Mouse (Mus musculus) hindbrain, embryonic 13.5 days (tissue): Measurements from ENCODE around the gene Fkbp7. TPM values are rescaled to one million over a fixed set of nuclear protein-coding genes. Genes with fewer than 3 reads are reported as not detected.

Experiments used
- ATAC-seq: fragments of 200-750 bp; cut with Nextera tagmentation; 2 replicates; pipeline ENCODE4 v1.8.0; 2017; ENCODE audit warnings: moderate TSS enrichment; ENCODE audit not compliant: low FRiP score
- H3K27ac ChIP-seq: fragments of 300-500 bp; sonication (generic); 2 replicates; pipeline ENCODE4 v1.5.1; 2015; ENCODE audit warnings: inconsistent platforms, mild to moderate bottlenecking, moderate library complexity
- H3K27me3 ChIP-seq: fragments of 300-500 bp; sonication (generic); 2 replicates; pipeline ENCODE4 v1.6.1; 2015; ENCODE audit warnings: mild to moderate bottlenecking, inconsistent platforms
- H3K36me3 ChIP-seq: fragments of 300-500 bp; sonication (generic); 2 replicates; pipeline ENCODE4 v1.6.1; 2015; ENCODE audit warnings: mild to moderate bottlenecking, inconsistent platforms
- H3K4me1 ChIP-seq: fragments of 300-500 bp; sonication (generic); replicated peaks from 2 replicates; pipeline ENCODE4 v1.6.1; 2015; ENCODE audit warnings: inconsistent platforms
- H3K4me2 ChIP-seq: fragments of 300-500 bp; sonication (generic); 2 replicates; pipeline ENCODE4 v1.6.1; 2015; ENCODE audit warnings: inconsistent platforms, mild to moderate bottlenecking, moderate library complexity
- H3K4me3 ChIP-seq: fragments of 300-500 bp; sonication (generic); 2 replicates; pipeline ENCODE4 v1.5.1; 2015; ENCODE audit warnings: mild to moderate bottlenecking, inconsistent platforms
- H3K9ac ChIP-seq: fragments of 300-500 bp; sonication (generic); 2 replicates; pipeline ENCODE4 v1.6.1; 2015; ENCODE audit warnings: mild to moderate bottlenecking, inconsistent platforms
- H3K9me3 ChIP-seq: fragments of 300-500 bp; sonication (generic); 2 replicates; pipeline ENCODE4 v1.6.1; 2016; ENCODE audit warnings: inconsistent platforms
- WGBS: fragments of 180-500 bp; shearing (Covaris S2); methylation state at CpG from one replicate; pipeline ENCODE4 v1.1.7; 2015; 5-methylcytosine and 5-hydroxymethylcytosine counted together
- polyA plus RNA-seq: library from polyadenylated mRNA; unstranded; fragments of >200 nt; fragmentation: Nextera tagmentation; extraction: Ambion mirVana; gene quantifications from 2 replicates; pipeline ENCODE4 v1.2.1, GENCODE M21; 2015

Fkbp7 gene
- polyA plus RNA-seq, 1 experiment from 2014 or later = 18.8 TPM

DNA sequence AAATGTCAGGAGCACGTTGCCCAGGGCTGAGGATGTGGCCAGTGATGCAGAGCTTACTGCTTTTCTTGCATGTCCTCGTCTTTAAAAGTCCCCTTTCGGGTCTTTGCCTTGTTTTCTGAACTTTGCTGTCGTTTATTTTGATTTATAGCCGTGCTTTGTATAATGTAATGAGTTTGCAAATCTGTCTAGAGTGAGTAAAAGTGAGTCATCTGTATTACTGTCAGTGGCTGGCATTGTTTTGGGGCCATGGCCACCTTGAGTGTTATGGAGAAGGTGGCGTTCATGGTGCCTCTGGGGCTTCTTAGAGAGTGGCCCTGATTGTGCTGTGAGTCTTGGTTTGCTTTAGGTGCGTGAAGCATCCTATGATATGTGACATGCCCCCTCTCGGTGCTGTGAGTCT, 9.4 kb upstream of the Fkbp7 start:
- Histone ChIP-seq H3K4me1 (peaks cover 3% of the 10 kb centered on the region; the same call in 1 of the 2 replicates), H3K27me3 (no peaks in the 10 kb centered on the region), H3K4me3 (no peak overlapping the region), H3K9me3 (no peaks in the 10 kb centered on the region), H3K9ac (no peak overlapping the region), H3K27ac (no peak overlapping the region), H3K36me3 (peaks cover 63% of the 10 kb centered on the region), H3K4me2 (no peak overlapping the region)
- no peak for ATAC-seq
- 86% methylated on average over 8 of the region's 8 CpGs for WGBS

DNA sequence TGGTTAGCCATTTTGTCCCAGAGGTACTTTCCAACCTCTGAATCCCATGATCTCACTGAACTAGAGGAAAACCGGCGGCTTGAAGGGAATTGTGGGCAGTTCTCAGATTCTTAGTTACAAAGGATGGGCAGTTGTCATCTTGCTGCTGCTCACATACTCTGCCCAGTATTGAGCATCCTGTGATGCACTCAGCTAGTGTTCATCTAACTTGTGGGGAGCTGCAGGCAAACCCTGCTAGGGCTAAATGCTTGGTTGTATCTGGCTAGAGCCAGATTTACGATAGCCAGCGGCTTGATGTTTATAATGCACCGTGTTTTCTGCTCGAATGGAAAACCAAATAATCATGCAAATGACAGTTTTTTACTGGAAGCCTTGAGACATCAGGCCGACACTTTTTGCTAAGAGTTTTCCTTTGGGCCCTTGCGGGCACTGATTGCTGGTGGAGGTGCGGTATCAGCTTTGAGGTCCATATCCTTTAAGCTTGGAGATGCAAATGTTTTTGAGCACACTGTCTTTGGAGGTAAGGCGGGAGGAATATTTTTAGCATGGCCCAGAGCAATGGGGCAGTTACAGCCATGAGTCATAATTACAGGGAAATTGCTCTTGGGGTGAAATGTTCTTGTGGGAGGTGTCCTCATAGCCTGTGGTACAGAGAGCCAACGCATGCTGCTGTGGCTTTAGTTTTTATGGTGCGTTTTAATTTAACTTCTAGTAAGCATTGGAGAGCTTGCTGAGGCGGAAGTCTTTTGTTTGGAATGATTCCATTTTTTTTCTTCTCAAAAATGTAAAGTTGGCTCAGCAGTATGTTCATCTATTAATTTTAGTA, 3.7 kb upstream of the Fkbp7 start:
- ATAC-seq = no peak
- Histone ChIP-seq H3K4me1 (peaks cover 28% of the 10 kb centered on the region), H3K27ac (no peak overlapping the region), H3K27me3 (no peaks in the 10 kb centered on the region), H3K4me3 (peak overlapping the region; percentile 92), H3K4me2 (peak overlapping the region; percentile 76), H3K9me3 (no peaks in the 10 kb centered on the region), H3K9ac (peak overlapping the region; percentile 90), H3K36me3 (peaks cover 10% of the 10 kb centered on the region; the same call in 1 of the 2 replicates)
- 59% methylated on average over 13 of the region's 13 CpGs for WGBS

DNA sequence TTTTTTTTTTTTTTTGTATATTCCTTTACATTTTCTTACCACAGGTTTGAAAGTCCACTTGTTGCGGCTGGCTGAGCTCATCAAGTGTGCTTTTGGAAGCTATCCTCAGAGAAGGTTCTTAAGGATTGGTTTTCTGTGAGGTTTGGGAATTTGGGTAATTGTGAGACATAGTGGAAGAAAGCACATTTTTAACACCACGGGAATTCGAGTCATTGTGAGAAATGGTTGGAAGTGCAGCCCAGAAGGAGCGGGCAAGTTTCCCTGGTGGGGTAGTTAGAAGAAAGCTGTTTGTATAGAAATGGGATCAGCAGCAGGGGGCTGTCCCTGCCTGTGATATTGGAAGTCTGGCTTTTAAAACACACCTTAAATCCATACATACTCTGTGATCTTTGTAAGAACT, 3.0 kb upstream of the Fkbp7 start:
- Histone ChIP-seq H3K4me3 (peak overlapping the region; percentile 92), H3K27ac (no peak overlapping the region), H3K9me3 (no peaks in the 10 kb centered on the region), H3K4me2 (peak overlapping the region; percentile 76), H3K4me1 (peaks cover 33% of the 10 kb centered on the region), H3K27me3 (no peaks in the 10 kb centered on the region), H3K36me3 (peaks cover 7% of the 10 kb centered on the region; the same call in 1 of the 2 replicates), H3K9ac (peak overlapping the region; percentile 90)
- 11% methylated on average over 4 of the region's 4 CpGs for WGBS
- no peak for ATAC-seq

DNA sequence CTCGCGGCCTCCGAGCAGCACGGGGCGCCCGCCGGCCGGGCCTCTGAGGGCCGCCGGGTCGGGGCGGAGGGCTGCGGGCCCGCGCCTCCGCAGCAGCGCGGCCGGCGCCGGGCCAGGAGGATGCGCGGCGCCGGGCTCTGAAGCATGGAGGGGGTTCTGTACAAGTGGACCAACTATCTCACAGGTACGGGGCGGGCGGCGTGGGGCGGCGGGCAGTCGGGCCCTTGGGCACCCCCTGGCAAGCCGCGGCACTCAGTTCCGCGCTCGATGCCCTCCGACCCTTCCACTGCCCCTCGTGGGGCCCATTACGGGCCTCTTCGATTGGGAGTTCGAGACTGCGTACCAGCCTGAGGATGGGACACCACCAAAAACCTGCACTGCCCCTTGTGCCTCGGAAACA, 2.5 kb upstream of the Fkbp7 start:
- WGBS = 0% methylated on average over 21 of the region's 44 CpGs
- Histone ChIP-seq H3K4me2 (peak overlapping the region; percentile 76), H3K4me3 (peak overlapping the region; percentile 92), H3K4me1 (peaks cover 33% of the 10 kb centered on the region), H3K9ac (peak overlapping the region; percentile 90), H3K9me3 (no peaks in the 10 kb centered on the region), H3K27ac (peak overlapping the region; percentile 82), H3K36me3 (peaks cover 5% of the 10 kb centered on the region; the same call in 1 of the 2 replicates), H3K27me3 (no peaks in the 10 kb centered on the region)
- peak; percentile 62 for ATAC-seq

DNA sequence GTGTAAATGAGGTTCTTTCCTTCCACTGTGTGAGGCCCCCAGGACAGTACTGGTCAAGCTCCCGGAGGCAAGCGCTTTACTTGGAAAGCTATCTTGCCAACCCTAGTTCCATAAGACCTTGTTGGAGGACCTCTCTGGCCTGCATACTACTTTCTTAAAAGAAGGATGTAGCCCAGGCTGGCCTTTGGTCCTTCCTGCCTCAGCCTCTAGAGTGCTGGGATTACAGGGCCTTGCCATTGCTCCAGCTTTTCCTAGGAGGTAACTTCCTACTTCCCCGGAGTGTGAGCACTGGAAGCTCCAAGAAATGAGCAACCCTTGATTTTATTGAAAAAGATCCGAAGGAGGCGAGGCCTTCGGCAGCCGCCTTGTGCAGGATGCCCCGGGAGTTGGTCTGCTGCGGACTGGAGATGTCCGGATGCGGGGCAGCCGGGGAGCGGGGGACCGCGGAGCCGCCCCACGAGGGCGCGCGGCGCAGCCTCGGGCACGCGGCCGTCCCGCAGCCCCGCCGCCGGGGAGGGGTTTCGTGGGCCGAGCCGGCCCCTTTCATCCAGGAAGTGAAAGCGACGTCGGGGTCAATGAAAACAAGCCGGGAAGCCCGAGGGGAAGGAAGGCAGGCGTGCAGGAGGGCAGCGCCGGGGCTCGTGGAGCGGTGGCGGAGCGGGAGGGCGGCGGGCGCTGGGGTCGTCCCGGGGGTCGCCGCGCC, 2.0 kb upstream of the Fkbp7 start, which contains the start of gene Plekha3:
Gene Plekha3 (plus strand): TSS at position 557 of the 703 bp plus-strand sequence.
- Histone ChIP-seq H3K9ac (peak within 1 kb of the TSS; percentile 90), H3K27me3 (no peaks in the 10 kb centered on the region), H3K36me3 (no peaks in the 10 kb centered on the region), H3K4me3 (peak within 1 kb of the TSS; percentile 92), H3K27ac (peak within 1 kb of the TSS; percentile 82), H3K4me2 (peak within 1 kb of the TSS; percentile 76), H3K9me3 (no peaks in the 10 kb centered on the region), H3K4me1 (peaks cover 33% of the 10 kb centered on the region)
- ATAC-seq = peak; percentile 75
- WGBS = 5% methylated on average over 45 of the region's 52 CpGs

DNA sequence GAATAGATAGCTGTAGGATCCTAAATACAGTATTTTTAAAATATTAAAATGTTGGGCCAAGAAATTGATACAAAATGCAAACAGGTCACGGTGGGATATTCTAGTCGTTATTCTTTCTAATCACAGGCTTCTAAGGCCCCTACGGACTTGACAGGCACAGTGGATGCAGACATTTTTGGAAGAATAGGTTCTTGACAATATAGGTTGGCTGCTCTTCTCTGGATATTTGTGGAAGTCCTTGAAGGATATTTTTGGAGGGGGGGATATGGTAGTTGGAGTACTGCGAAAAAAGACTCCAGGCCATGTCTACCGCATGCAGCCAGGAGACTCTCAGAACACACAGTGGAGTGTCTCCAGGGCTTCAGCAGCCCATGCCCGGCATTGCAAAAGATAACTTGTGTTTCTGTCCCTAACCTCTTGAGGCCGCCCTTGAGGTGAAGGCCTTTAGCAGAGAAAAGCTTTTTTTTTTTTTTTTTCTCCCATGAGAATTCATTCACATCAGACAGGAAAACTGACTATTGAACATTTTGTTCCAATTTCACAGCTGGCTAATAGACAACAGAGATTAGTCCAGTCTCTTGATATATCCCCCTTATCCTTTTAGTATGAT, 661 bp upstream of the Fkbp7 start:
- Histone ChIP-seq H3K4me1 (peaks cover 33% of the 10 kb centered on the region), H3K9me3 (no peaks in the 10 kb centered on the region), H3K36me3 (no peaks in the 10 kb centered on the region), H3K4me3 (peak overlapping the region; percentile 46), H3K4me2 (peak overlapping the region; percentile 68), H3K9ac (no peak overlapping the region), H3K27me3 (no peaks in the 10 kb centered on the region), H3K27ac (peak overlapping the region; percentile 81)
- WGBS = 42% methylated on average over 7 of the region's 7 CpGs
- ATAC-seq = no peak

DNA sequence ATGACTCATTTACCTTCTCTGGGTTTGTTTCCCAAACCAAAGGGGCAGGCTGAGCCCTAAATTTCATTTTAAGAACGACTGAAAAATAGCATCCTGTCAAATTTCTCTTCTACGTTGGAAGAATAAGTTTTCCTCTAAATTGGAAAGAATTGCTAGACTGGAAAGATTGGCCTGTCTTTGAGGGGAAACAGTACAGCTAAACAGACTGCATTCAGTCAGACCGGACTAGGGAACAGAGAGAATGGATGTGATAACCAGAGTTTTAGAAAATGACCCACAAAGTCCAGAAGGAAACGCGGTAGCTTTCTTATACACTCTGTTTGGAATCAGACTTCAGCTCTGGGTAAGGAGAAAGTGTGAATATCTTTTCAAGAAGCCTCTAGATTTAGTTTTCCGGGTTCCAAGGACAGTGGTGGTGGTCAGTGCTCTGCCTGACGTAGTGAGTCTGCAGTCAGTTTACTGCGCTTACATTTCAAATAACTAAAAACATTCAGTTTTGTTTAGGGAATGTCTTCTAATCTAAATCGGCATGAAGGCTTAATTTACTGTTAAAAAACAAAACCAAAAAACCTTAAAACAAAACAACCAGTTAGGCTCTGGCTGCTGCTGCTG, 676 bp downstream of the Fkbp7 start:
- Histone ChIP-seq H3K27ac (peak overlapping the region; percentile 81), H3K4me1 (peaks cover 36% of the 10 kb centered on the region), H3K4me3 (peak overlapping the region; percentile 46), H3K27me3 (no peaks in the 10 kb centered on the region), H3K9me3 (no peaks in the 10 kb centered on the region), H3K4me2 (peak overlapping the region; percentile 68), H3K36me3 (no peaks in the 10 kb centered on the region), H3K9ac (peak overlapping the region; percentile 79)
- 42% methylated on average over 9 of the region's 9 CpGs for WGBS
- ATAC-seq = no peak

DNA sequence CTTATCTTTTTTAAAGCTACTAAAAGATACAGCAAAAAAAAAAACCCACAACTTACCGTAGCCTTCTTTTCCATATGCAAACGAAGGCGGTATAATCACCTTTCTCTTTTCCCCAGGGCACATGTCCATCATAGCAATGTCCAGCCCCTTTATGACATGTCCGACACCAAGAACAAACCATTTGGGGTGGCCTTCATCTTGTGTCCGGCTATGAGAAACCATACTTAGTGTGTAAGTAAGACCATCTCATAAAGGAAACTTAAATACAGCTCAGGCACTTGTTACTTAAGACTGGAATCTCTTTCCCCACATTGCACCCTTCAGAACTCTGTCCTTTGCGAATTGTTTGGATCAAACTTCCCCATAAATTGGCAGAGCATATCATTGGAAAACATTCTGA, 1.3 kb downstream of the Fkbp7 start:
- peak overlapping the region; percentile 68 for H3K4me2 ChIP-seq
- WGBS = 83% methylated on average over 6 of the region's 6 CpGs
- no peak for ATAC-seq
- H3K9ac ChIP-seq = peak overlapping the region; percentile 79; the same call in 1 of the 2 replicates
- peak overlapping the region; percentile 46 for H3K4me3 ChIP-seq
- H3K27me3 ChIP-seq = no peaks in the 10 kb centered on the region
- H3K9me3 ChIP-seq = no peaks in the 10 kb centered on the region
- peaks cover 3% of the 10 kb centered on the region; the same call in 1 of the 2 replicates for H3K36me3 ChIP-seq
- H3K4me1 ChIP-seq = peaks cover 32% of the 10 kb centered on the region
- no peak overlapping the region for H3K27ac ChIP-seq

DNA sequence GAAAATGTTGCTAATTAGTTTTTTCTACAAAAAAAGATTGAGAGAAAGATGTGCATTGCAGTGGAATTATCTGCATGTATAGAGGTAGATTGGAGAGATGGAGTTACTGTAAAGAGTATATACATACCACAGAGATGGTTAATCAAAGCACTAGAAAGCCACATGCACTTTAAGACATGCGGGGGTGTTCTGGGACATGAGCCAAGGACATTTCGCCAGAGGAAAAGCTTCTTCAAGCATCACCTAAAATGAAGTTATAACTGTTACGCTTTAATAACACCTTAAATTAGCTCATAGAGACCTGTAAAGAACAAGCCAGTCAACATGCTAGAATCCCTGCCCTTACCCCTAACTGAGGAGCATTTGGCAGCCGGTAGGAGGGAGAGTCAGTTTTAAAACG, 5.7 kb downstream of the Fkbp7 start:
- no peak overlapping the region for H3K27ac ChIP-seq
- peaks cover 33% of the 10 kb centered on the region for H3K36me3 ChIP-seq
- H3K9ac ChIP-seq = no peak overlapping the region
- WGBS = 91% methylated on average over 5 of the region's 5 CpGs
- no peak overlapping the region for H3K4me2 ChIP-seq
- no peak for ATAC-seq
- no peaks in the 10 kb centered on the region for H3K9me3 ChIP-seq
- no peaks in the 10 kb centered on the region for H3K27me3 ChIP-seq
- no peak overlapping the region for H3K4me3 ChIP-seq
- peaks cover 17% of the 10 kb centered on the region for H3K4me1 ChIP-seq

DNA sequence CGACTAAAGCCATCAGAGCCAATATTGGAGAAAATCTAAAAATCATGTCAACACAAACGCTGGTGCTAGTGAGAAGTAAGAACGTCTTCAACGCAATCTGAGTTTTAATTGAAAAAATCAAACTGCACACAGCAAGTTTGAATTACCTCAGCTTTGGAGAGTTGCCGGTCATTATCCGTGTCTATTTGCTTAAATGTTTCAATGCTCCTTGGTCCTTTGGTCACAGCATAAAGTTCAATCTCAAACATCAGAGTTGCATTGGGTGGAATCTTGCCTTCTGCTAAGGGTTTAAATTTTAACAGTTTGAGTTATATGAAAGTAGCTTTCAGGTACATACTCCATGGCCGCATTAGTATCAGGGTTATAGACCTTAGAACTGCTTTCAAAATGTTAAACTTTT, 7.4 kb downstream of the Fkbp7 start:
- Histone ChIP-seq H3K9me3 (no peaks in the 10 kb centered on the region), H3K36me3 (peaks cover 33% of the 10 kb centered on the region), H3K27ac (no peak overlapping the region), H3K9ac (no peak overlapping the region), H3K4me1 (0 out of 2 replicates have a peak, but pooled peaks cover 6% of the 10 kb centered on the region), H3K4me3 (no peak overlapping the region), H3K4me2 (no peak overlapping the region), H3K27me3 (no peaks in the 10 kb centered on the region)
- WGBS = 96% methylated on average over 7 of the region's 7 CpGs
- ATAC-seq = no peak

DNA sequence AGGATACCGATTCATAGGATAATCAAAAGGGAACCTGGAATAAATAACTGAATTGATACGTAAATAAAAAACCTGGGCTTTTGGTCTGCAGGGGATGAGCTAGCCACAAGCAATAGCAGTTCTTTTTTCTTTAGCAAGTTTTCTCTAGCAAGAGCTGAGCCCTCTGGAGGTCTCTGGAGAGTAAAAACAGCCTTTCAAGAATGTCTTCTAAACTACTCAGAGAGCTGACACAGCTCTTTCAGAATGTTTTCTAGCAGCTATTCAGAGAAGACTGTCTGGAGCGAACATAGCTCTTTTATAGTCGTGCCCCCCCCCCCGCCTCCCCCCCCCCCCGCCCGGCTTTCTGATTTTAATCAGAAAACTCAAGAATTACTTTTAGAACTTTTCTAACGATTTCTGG, 13.5 kb downstream of the Fkbp7 start:
- no peaks in the 10 kb centered on the region for H3K27me3 ChIP-seq
- H3K9ac ChIP-seq = no peak overlapping the region
- H3K27ac ChIP-seq = no peak overlapping the region
- 55% methylated on average over 7 of the region's 8 CpGs for WGBS
- peaks cover 17% of the 10 kb centered on the region for H3K36me3 ChIP-seq
- no peaks in the 10 kb centered on the region; the same call in 1 of the 2 replicates for H3K4me1 ChIP-seq
- H3K4me3 ChIP-seq = no peak overlapping the region
- no peak overlapping the region for H3K4me2 ChIP-seq
- H3K9me3 ChIP-seq = no peaks in the 10 kb centered on the region
- ATAC-seq = no peak

DNA sequence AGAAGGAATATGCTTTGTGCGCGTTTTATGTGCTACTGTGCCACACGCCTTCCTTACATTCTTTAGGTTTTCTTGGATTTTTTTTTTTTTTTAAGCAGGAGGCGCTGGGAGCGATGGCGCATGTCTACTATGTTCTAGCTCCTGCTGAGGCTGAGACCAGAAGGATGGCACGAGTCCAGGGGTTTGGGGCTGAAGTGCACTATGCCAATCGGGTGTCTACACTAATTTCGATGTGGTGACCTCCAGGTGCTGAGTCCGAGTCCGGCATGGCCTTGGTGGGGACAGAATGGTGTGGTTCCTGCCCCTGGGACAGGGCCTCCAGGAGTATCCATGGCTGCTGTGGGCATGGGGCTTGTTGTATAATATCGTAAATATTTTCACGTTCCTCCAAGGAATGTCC, 14.4 kb downstream of the Fkbp7 start:
- Histone ChIP-seq H3K9me3 (no peaks in the 10 kb centered on the region), H3K27ac (no peak overlapping the region), H3K9ac (no peak overlapping the region), H3K36me3 (peaks cover 8% of the 10 kb centered on the region), H3K4me1 (no peaks in the 10 kb centered on the region; the same call in 1 of the 2 replicates), H3K4me3 (no peak overlapping the region), H3K4me2 (no peak overlapping the region), H3K27me3 (no peaks in the 10 kb centered on the region)
- WGBS = 82% methylated on average over 13 of the region's 13 CpGs
- no peak for ATAC-seq
